Mouse (Mus musculus): ENCODE data around the gene Pdcd5.

Gene Pdcd5

GRCm38 (mm10) chr7:35647101-35647698, at the start of gene Pdcd5:
Gene Pdcd5, minus strand, starts transcription at chr7:35647521.
- peak; percentile 96 for DNase-seq

DNA sequence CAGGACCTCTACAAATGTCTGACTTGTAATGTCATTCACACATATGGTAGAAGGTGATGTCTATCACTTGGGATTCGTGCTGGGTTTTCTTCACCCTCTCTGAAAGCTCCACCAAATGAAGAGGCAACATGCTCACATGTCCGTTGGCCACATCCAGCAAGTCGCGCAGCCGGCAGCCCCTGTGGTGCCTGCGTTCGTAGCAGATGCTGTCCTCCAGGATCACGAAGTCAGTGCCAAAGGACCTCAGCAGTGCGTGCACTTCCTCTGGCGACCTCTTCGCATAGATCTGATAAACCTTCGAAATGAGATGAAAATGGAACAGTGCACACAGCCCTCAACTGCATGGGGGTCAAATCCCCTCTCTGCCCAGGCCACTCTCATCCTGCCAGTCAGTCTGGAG, 45.3 kb upstream of the Pdcd5 start:
- DNase-seq: no peak

- DNase-seq: no peak
These were observed 44.8 kb upstream of the Pdcd5 start for GRCm38 (mm10) chr7:35692117-35692516.

DNA sequence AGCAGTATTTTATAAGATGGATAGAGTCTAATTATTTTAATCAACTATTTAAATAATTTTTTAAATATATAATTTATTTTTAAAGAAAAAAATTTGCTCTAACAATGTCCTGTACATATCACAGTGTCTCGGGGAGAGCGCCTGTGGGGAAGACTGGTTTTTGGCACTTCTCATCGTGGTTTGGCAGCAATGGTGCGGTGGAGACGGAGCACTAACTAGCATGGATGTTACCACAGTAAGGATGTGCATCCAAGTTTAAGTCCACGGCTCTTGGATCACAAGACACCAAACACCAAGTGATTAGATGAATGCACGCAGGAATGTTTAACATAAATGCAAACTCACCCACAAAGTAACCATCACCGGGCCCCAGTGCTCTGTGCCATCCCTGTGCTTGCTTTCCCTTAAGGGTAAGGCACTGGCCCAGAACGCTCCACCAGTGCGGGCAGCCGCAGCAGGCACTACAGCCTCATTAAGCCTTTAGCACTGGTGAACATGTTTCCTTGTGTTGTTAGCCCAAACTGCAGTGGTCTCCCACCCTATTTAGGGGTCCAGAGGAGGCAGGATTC, 41.5 kb upstream of the Pdcd5 start:
- no peak for DNase-seq

- DNase-seq: no peak
These were observed 41.0 kb upstream of the Pdcd5 start for GRCm38 (mm10) chr7:35688276-35688675.

DNA sequence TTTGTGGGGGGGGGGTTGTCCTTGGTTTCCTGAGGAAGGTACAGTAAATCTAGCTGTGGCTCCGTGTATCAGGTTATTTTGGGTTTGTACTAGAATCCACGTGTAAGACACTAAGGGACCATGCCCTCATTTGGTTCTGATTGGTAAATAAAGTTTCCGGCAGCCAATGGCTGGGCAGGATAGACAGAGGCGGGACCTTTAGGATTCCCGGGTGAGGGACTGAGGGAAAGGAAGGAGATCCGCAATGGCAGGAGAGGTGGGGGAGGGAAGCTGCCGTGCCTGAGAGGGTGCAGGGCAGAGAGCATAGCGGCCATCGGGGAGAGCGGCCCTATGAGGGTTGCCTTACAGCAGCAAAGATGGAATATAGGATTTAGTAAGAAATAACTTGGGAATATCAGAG, 39.9 kb upstream of the Pdcd5 start:
- DNase-seq: no peak

GRCm38 (mm10) chr7:35686756-35687155, 39.4 kb upstream of the Pdcd5 start:
- no peak for DNase-seq

DNA sequence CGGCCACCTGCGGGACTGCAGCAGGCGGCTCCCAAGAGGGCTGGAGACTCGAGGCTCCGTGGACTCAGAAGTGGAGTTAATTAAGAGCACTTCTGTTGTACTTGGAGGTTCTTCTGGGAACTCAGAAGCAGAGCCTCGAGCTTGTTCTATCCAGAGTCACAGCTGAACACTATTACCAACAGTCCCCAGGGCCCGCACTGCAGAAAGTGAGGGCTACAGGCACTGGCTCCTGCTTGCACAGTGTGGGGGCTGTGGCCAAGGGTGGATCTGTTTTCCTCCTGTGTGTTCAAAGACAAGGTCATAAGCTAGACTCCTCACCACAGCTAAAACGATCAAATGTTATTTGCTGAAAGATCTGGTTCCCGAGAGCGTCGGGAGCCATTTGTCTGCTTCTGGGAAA, 38.9 kb upstream of the Pdcd5 start:
- DNase-seq: no peak

GRCm38 (mm10) chr7:35683409-35684122, 36.2 kb upstream of the Pdcd5 start:
- no peak for DNase-seq

- DNase-seq: no peak
These were observed 34.2 kb upstream of the Pdcd5 start for GRCm38 (mm10) chr7:35681559-35681958.

- no peak for DNase-seq
These were observed 31.7 kb upstream of the Pdcd5 start for GRCm38 (mm10) chr7:35678976-35679375.

DNA sequence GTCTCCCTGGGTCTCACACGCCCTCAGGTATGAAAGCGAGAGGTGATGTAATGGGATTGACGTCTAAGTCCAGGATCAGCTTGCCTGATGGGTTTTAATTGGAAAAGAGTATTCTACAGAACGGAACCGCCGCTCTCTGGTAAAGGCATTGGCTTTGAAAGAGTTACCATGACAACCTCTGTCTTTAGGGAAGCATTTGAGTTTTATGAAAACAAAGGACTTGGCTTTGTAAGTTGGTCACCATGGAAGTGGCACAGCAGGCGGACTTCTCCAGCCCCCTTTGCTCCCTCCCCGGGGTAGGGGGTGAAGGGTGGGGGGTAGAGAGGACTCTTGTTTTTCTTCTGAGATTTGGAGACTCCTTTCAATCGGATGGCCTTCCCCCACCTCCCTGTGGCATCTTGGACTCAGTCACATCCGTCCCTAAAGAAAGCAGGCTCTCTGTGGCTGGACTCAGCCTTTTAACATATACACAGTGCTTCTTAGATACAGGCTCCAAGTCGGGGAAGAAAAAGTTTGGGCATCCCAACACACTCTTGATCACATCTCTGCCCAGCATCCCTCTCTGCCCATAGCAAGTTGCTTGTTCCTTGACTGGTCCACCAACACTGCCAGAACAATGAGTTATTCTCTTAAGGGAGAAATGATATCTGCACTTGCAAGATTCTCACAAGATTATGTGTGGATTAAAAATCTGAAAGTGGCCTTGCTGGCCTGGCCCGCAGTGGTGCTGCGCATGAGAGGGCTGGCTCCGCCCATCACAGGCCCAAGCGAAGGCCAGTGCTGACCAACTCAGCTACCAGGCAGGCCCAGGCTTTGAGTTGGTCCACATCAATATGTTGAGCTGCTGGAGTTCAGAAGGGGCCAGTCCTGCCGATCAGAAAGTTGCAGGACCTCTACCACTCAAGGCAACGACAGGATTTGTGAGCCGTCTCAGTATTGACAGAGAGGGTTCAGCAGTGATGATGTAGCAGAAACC, 21.0 kb upstream of the Pdcd5 start:
- DNase-seq: no peak

DNA sequence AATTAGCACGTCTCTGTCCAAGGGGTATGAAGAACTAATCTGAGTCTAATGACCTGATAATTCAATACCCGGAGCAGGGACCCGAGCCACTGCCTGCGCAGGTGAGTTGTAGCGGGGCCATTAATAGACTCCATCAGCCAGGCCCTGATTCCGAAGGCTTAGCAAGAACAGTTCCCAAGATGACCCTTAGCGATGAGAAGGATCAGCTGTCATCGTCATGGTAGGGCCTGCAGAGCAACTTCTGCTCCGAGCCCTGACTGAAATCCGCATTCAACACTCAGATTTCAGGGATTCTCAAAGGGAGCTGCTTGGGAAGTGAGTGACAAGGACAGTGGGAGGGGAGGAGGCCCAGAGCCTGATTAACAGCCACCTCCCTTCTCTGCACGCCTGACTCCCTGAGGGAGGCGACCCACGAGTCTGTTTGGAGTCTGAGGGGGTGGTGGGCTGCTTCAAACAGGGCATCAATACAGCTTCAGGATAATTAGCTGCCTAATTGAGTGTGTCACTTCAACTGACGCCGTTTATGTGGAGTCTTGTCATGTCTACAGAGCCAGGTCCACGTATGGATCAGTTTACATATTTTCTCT, 16.6 kb upstream of the Pdcd5 start:
- no peak for DNase-seq

- no peak for DNase-seq
These were observed 11.9 kb upstream of the Pdcd5 start for GRCm38 (mm10) chr7:35659173-35659572.

DNA sequence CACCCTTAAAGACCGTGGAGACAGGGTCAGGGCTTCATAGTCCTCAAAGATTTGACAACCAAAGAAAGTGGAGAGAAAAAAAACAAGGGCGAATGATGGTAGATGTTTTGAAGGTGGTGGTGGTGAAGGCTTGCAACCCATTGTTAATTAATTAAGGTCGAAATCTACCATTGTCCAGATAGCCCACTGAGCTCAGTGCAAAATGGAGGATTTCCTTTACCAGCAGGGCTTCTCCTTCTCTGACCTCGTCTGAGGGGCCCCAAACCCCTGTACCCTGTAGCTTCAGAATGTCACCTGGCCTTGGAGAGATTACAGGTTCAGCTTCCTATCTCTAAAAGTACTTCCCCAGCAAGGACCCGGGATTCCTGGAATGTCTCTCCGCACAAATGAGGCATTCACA, 10.5 kb upstream of the Pdcd5 start:
- DNase-seq: no peak

- DNase-seq: no peak
These were observed 4.4 kb upstream of the Pdcd5 start for GRCm38 (mm10) chr7:35651583-35652270.

- DNase-seq: peak; percentile 58
These were observed 3.5 kb upstream of the Pdcd5 start for GRCm38 (mm10) chr7:35650716-35651410.

DNA sequence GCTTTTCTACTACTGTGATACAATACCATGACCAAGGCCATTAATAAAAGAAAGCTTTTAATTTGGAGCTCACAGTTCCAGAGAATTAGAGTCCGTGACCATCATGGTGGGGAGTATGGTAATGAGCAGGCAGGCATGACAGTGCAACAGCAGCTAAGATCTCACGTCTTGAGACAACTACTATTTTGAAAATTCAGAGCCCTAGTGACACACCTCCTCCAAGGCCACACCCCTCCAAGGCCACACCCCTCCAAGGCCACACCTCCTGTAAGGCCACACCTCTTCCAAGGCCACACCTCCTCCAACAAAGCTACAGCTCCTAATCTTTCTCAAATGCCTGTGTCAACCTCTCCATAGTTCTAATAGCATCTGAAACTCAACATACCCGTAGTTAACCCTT, 1.8 kb upstream of the Pdcd5 start:
- no peak for DNase-seq

- DNase-seq: no peak
These were observed 1.1 kb upstream of the Pdcd5 start for GRCm38 (mm10) chr7:35648239-35649069.

DNA sequence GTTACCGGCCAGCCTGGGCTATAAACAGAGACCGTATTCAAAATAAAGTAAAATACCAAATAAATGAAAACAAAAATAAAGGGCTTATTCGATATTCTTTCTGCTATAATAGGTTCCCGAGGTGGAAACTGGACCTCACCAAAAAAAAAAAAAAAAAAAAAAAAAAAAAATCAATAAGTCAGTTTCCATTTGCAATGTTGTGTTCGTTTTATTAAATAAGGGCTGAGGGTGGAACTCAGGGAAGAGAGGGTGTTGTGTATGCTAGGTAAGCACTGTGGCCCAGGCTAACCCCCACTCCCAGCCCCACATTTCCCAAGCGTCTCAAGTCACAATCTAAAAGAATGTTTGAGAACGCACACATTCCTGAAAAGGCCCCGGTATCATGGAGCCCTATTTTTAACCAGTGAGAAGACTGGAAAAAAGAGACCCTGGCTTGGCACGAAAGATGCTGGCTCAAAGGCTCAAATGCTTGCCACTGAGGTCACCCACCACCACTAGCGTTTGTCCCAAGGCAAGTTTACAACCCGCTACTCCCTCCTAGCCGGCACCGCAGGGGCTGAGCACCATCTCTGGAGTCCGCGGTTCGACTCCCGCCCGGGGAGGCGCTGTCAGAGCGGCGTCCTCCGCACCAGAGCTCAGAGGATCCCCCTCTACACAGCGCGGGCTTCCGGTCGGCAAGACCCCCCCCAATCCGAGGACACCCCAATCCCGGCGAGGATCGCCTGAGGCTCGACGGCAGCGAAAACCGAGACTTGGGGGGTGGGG, 822 bp downstream of the Pdcd5 start:
- no peak for DNase-seq

Data from layer of hippocampus, adult 9-11 months (tissue).